Mouse (Mus musculus) thymus, adult 2 months (tissue): ENCODE measurements around the gene Ppox.

Experiments
- CTCF ChIP-seq: fragments of 200-500 bp; IDR thresholded peaks from 2 replicates; pipeline ENCODE4 v1.5.1; 2012; ENCODE audit warnings: mild to moderate bottlenecking, control low read depth, low read length, moderate library complexity, borderline replicate concordance; ENCODE audit not compliant: control insufficient read depth, poor library complexity, insufficient read depth; ENCODE audit errors: extremely low read depth
- POLR2A ChIP-seq: fragments of 200-500 bp; IDR thresholded peaks from 2 replicates; pipeline ENCODE4 v1.6.1; 2012; ENCODE audit warnings: mild to moderate bottlenecking, low read length, control low read depth, moderate library complexity; ENCODE audit not compliant: control insufficient read depth, poor library complexity, insufficient read depth; ENCODE audit errors: extremely low read depth

GRCm38 (mm10) chr1:171250680-171251593, 30.0 kb downstream of the Ppox start, which contains the start of gene Ndufs2:
- TF ChIP-seq CTCF, result no peak
- TF ChIP-seq POLR2A, result no peak
